Mouse (Mus musculus): ENCODE data around the gene Fam129a. TPM values are rescaled to one million over a fixed set of nuclear protein-coding genes. Genes with fewer than 3 reads are reported as not detected.

The Fam129a gene
- polyA plus RNA-seq, 1 experiment from 2014 or later: 16.3 TPM

DNA sequence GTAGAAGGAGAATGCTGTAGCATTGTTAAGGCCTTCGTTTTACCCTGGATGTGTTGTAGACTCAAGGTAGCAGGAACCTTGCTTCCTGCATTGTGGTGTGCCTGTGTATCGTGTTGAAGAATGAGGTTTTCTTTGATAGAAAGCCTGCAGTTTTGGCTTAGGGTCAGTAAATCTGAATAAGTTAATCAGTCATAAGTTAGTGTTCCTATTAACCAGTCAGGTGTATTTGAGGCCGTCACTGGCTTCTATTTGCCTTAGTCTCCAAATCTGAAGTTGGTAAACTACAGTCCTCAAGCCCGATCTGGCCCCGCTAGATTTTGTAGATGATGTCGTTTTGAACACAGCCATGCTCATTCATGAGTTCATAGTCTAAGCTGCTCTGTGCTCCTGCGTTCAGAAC is 125.8 kb downstream of the Fam129a start:
- Histone ChIP-seq H3K27ac (replicated peaks; ENCODE audit: low read depth, low read length) (no peak overlapping the region), H3K4me1 (ENCODE audit: control insufficient read depth, insufficient read depth, low read length) (no peaks in the 10 kb centered on the region; the same call in 1 of the 2 replicates), H3K4me3 (ENCODE audit: low read depth, low read length) (no peak overlapping the region), H3K9ac (ENCODE audit: low read depth, low read length) (no peak overlapping the region), H3K27me3 (replicated peaks; ENCODE audit: control insufficient read depth, insufficient read depth, low read length) (no peaks in the 10 kb centered on the region), H3K4me2 (ENCODE audit: low read depth, low read length) (no peak overlapping the region), H3K9me3 (ENCODE audit: control insufficient read depth, low read length) (no peaks in the 10 kb centered on the region), H3K36me3 (ENCODE audit: control insufficient read depth, insufficient read depth, low read length) (no peaks in the 10 kb centered on the region)
- DNase-seq (ENCODE audit: low spot score): no peak
- WGBS: 90% methylated on average over 7 of the region's 7 CpGs
- ATAC-seq (ENCODE audit: low read depth): no peak

DNA sequence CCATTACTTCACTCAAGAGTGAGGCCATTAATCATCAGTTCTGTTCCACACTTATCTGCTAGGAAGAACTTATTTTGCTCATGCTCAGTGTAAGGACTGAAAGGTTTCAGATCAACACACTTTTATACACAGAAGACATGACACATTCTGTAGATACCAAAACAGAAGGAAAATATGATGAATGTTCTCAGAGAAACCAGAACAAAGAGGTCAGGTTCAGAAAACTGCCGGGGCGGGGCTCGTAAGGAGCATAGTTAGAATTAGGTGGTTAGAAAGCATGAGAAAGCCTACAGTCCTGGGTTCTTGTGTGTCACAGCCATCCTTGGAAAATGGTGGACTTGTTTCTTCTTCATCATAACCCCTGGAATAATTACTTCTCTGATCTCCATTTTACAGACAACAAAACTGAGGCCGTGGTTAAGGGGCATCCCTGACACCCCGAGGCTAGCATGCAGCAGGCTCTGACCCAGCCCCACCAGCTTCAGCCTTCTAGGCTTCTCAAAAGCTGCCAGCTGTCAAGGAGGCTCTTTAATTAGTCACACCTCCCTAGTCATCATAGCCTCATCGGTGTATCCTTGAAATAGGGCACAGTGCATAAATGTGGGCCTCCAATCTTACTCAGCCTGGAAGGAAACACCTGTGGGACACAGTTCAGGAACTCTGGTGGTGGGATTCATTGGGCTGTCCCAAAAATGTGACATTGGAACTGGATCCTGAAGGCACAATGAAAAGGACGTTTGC is 127.1 kb downstream of the Fam129a start:
- ATAC-seq (ENCODE audit: low read depth) (no peak), DNase-seq (ENCODE audit: low spot score) (no peak)
- Histone ChIP-seq H3K4me3 (ENCODE audit: low read depth, low read length) (no peak overlapping the region), H3K36me3 (ENCODE audit: control insufficient read depth, insufficient read depth, low read length) (no peaks in the 10 kb centered on the region), H3K4me1 (ENCODE audit: control insufficient read depth, insufficient read depth, low read length) (no peaks in the 10 kb centered on the region; the same call in 1 of the 2 replicates), H3K9ac (ENCODE audit: low read depth, low read length) (no peak overlapping the region), H3K4me2 (ENCODE audit: low read depth, low read length) (no peak overlapping the region), H3K27me3 (replicated peaks; ENCODE audit: control insufficient read depth, insufficient read depth, low read length) (no peaks in the 10 kb centered on the region), H3K27ac (replicated peaks; ENCODE audit: low read depth, low read length) (no peak overlapping the region), H3K9me3 (ENCODE audit: control insufficient read depth, low read length) (no peaks in the 10 kb centered on the region)
- 80% methylated on average over 7 of the region's 7 CpGs for WGBS

DNA sequence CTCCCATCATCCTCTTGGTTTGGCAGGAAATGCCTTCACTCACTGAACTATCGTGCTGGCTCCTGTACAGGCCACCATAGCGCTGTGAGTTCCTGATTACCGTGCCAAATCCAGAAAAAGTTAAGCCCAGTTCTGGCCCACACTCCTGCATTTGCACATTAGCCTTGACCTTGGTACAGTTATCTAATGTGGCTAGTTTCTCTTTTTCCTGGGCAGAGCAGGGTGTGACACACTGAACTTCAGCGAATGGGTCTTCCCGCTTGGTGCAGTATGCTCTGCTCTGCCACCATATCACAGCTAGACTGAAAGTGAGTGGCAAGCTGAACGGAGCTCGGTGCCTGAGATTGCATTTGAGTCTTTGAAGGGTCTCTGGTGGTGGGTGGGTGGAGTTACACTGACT is 128.4 kb downstream of the Fam129a start:
- Histone ChIP-seq H3K36me3 (ENCODE audit: control insufficient read depth, insufficient read depth, low read length) (no peaks in the 10 kb centered on the region), H3K4me2 (ENCODE audit: low read depth, low read length) (no peak overlapping the region), H3K27me3 (replicated peaks; ENCODE audit: control insufficient read depth, insufficient read depth, low read length) (no peaks in the 10 kb centered on the region), H3K4me3 (ENCODE audit: low read depth, low read length) (no peak overlapping the region), H3K9me3 (ENCODE audit: control insufficient read depth, low read length) (no peaks in the 10 kb centered on the region), H3K9ac (ENCODE audit: low read depth, low read length) (no peak overlapping the region), H3K4me1 (ENCODE audit: control insufficient read depth, insufficient read depth, low read length) (no peaks in the 10 kb centered on the region; the same call in 1 of the 2 replicates), H3K27ac (replicated peaks; ENCODE audit: low read depth, low read length) (no peak overlapping the region)
- WGBS: 71% methylated on average over 7 of the region's 7 CpGs
- ATAC-seq (ENCODE audit: low read depth) (peak; percentile 41; the same call in 1 of the 2 replicates), DNase-seq (ENCODE audit: low spot score) (no peak)

DNA sequence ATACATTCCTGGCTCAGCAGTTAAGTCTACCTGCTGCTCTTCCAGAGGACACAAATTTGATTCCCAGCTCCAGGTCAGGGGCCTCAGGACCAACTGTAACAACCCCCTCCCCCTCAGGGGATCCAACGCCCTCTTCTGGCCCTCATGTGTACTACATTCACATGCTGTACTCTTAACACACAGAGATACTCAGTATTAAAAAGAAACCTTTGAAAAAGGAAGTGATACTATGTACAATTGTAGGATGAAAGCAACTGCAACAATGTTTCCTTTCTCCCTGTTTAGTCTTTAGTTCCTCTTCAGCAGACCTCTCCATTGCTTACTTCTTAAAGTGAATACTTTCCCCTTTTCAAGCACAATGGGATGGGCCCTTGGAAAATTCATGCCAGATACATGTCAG is 131.8 kb downstream of the Fam129a start:
- H3K27me3 ChIP-seq (replicated peaks; ENCODE audit: control insufficient read depth, insufficient read depth, low read length): no peaks in the 10 kb centered on the region
- no peak overlapping the region for H3K27ac ChIP-seq (replicated peaks; ENCODE audit: low read depth, low read length)
- H3K9me3 ChIP-seq (ENCODE audit: control insufficient read depth, low read length): no peaks in the 10 kb centered on the region
- H3K4me3 ChIP-seq (ENCODE audit: low read depth, low read length): no peak overlapping the region
- H3K36me3 ChIP-seq (ENCODE audit: control insufficient read depth, insufficient read depth, low read length): no peaks in the 10 kb centered on the region
- ATAC-seq (ENCODE audit: low read depth) (no peak), DNase-seq (ENCODE audit: low spot score) (no peak)
- 35% methylated on average over 1 of the region's 1 CpGs for WGBS
- no peak overlapping the region for H3K4me2 ChIP-seq (ENCODE audit: low read depth, low read length)
- no peaks in the 10 kb centered on the region for H3K4me1 ChIP-seq (ENCODE audit: control insufficient read depth, insufficient read depth, low read length)
- no peak overlapping the region for H3K9ac ChIP-seq (ENCODE audit: low read depth, low read length)

DNA sequence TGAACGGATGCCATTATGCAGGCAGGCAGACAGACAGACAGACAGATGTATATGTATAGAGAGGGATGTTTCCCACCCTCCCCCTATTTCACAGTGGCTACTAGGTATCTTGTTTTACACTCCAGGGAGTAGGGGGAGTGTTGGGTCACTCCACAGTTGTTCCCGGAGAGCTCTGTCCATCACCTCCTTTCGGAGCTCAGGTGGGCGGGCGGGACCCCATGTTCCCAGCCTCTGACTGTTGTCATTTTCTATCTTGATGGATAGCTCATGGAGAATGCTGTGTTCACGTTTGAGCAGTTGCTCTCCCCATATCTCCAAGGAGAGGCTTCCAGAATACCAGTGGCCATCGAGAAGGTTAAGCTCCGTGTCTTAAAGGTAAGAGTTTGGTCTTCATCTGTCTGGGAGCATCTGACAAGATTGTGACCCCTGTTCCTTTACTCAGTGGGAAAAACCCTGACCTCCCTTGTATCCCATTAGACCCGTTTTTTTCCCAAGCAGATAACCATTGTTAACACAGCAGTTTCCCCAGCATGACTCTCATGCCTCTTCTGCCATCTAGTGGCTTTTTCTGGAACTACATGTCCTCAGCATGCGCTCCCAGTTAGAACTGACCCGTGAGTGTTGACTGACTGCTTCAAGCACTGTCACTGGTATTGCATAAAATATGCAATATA is 134.9 kb downstream of the Fam129a start:
- H3K27me3 ChIP-seq (replicated peaks; ENCODE audit: control insufficient read depth, insufficient read depth, low read length): no peaks in the 10 kb centered on the region
- peak; percentile 51 for ATAC-seq (ENCODE audit: low read depth)

DNA sequence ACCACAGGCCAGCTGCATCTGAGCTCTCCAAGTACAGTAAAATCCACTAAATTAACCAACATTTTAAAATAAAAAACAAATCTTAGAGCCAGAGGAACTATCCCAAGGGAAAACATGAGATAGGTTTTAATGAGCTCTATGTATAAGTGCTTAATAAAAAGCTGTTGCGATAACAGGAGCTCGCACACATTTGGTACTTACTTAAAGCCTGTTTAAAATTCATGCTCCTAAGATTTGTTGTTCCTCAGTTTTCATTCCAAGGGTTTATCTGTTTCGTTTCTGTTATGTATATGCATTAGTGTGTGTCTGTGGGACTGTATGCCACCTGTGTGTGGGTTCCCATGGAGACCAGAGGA is 135.4 kb downstream of the Fam129a start:
- no peak for ATAC-seq (ENCODE audit: low read depth)
- H3K4me3 ChIP-seq (ENCODE audit: low read depth, low read length): no peak overlapping the region
- H3K27ac ChIP-seq (replicated peaks; ENCODE audit: low read depth, low read length): no peak overlapping the region
- no peaks in the 10 kb centered on the region for H3K9me3 ChIP-seq (ENCODE audit: control insufficient read depth, low read length)
- H3K36me3 ChIP-seq (ENCODE audit: control insufficient read depth, insufficient read depth, low read length): no peaks in the 10 kb centered on the region
- 79% methylated on average over 3 of the region's 3 CpGs for WGBS
- H3K4me2 ChIP-seq (ENCODE audit: low read depth, low read length): no peak overlapping the region
- H3K27me3 ChIP-seq (replicated peaks; ENCODE audit: control insufficient read depth, insufficient read depth, low read length): no peaks in the 10 kb centered on the region
- no peak for DNase-seq (ENCODE audit: low spot score)
- H3K4me1 ChIP-seq (ENCODE audit: control insufficient read depth, insufficient read depth, low read length): peaks cover 4% of the 10 kb centered on the region; the same call in 1 of the 2 replicates
- H3K9ac ChIP-seq (ENCODE audit: low read depth, low read length): no peak overlapping the region

More for the DNA sequence above, 134.9 kb downstream of the Fam129a start:
- no peaks in the 10 kb centered on the region for H3K9me3 ChIP-seq (ENCODE audit: control insufficient read depth, low read length)
- H3K36me3 ChIP-seq (ENCODE audit: control insufficient read depth, insufficient read depth, low read length): no peaks in the 10 kb centered on the region
- WGBS: 34% methylated on average over 11 of the region's 11 CpGs
- DNase-seq (ENCODE audit: low spot score): peak; percentile 68
- no peak overlapping the region for H3K4me3 ChIP-seq (ENCODE audit: low read depth, low read length)
- no peak overlapping the region for H3K9ac ChIP-seq (ENCODE audit: low read depth, low read length)
- peaks cover 1% of the 10 kb centered on the region; the same call in 1 of the 2 replicates for H3K4me1 ChIP-seq (ENCODE audit: control insufficient read depth, insufficient read depth, low read length)
- H3K27ac ChIP-seq (replicated peaks; ENCODE audit: low read depth, low read length): no peak overlapping the region
- peak overlapping the region; percentile 17; the same call in 1 of the 2 replicates for H3K4me2 ChIP-seq (ENCODE audit: low read depth, low read length)

DNA sequence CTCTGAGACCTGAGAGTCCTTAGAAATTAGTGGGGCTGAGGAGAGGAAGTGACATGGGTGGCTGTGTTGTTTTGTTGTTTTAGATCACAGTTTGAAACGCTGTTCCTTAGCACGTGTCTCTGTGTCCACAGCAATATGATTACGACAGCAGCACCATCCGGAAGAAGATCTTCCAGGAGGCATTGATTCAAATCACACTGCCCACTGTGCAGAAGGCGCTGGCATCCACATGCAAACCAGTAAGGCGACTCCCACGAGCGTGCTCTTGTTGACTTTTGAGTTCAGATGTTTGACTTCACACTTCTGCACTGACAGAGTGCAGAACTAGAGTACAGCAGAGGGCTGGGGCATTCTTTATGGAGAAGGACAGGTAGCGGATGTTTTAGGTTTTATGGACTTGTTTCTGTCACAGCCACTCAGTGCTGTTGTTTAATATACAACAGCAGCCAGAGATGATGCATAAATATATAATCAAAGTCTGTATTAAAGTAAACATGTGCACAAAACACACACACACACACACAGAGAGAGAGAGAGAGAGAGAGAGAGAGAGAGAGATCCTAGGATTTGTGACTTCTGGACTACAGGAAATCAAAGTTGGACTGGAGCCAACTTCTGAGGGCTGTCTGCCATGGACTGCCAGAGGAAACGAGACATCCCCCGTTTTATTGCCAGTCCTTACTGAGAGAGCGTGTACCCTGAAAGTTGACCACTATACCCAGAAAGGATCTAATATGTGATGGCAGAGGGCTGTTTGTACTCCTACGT is 138.2 kb downstream of the Fam129a start:
- Histone ChIP-seq H3K4me1 (ENCODE audit: control insufficient read depth, insufficient read depth, low read length) (peaks cover 4% of the 10 kb centered on the region; the same call in 1 of the 2 replicates), H3K9me3 (ENCODE audit: control insufficient read depth, low read length) (no peaks in the 10 kb centered on the region), H3K4me2 (ENCODE audit: low read depth, low read length) (no peak overlapping the region), H3K4me3 (ENCODE audit: low read depth, low read length) (no peak overlapping the region), H3K9ac (ENCODE audit: low read depth, low read length) (no peak overlapping the region), H3K27ac (replicated peaks; ENCODE audit: low read depth, low read length) (no peak overlapping the region), H3K27me3 (replicated peaks; ENCODE audit: control insufficient read depth, insufficient read depth, low read length) (no peaks in the 10 kb centered on the region), H3K36me3 (ENCODE audit: control insufficient read depth, insufficient read depth, low read length) (no peaks in the 10 kb centered on the region)
- peak; percentile 67 for DNase-seq (ENCODE audit: low spot score)
- ATAC-seq (ENCODE audit: low read depth): no peak
- WGBS: 49% methylated on average over 13 of the region's 13 CpGs

DNA sequence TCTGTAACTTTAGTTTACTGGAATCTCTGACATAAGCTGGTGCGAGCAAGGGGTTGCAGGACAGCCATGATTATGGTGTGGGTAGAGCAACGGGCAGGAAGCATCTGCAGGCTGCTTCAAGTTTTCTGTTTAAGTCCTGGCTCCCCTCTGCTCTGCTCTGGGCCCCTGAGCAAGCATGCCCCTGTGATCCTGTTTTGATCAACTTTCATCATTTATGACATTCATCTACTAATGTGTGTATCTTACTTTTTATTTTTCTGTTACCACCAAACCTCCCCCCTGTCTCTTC is 138.7 kb downstream of the Fam129a start:
- no peak overlapping the region for H3K27ac ChIP-seq (replicated peaks; ENCODE audit: low read depth, low read length)
- H3K4me3 ChIP-seq (ENCODE audit: low read depth, low read length): no peak overlapping the region
- ATAC-seq (ENCODE audit: low read depth) (no peak), DNase-seq (ENCODE audit: low spot score) (no peak)
- H3K4me2 ChIP-seq (ENCODE audit: low read depth, low read length): no peak overlapping the region
- H3K9me3 ChIP-seq (ENCODE audit: control insufficient read depth, low read length): no peaks in the 10 kb centered on the region
- no peak overlapping the region for H3K9ac ChIP-seq (ENCODE audit: low read depth, low read length)
- H3K36me3 ChIP-seq (ENCODE audit: control insufficient read depth, insufficient read depth, low read length): no peaks in the 10 kb centered on the region
- 32% methylated on average over 2 of the region's 2 CpGs for WGBS
- H3K27me3 ChIP-seq (replicated peaks; ENCODE audit: control insufficient read depth, insufficient read depth, low read length): no peaks in the 10 kb centered on the region
- H3K4me1 ChIP-seq (ENCODE audit: control insufficient read depth, insufficient read depth, low read length): peaks cover 4% of the 10 kb centered on the region; the same call in 1 of the 2 replicates
